In the genomic region with DNA sequence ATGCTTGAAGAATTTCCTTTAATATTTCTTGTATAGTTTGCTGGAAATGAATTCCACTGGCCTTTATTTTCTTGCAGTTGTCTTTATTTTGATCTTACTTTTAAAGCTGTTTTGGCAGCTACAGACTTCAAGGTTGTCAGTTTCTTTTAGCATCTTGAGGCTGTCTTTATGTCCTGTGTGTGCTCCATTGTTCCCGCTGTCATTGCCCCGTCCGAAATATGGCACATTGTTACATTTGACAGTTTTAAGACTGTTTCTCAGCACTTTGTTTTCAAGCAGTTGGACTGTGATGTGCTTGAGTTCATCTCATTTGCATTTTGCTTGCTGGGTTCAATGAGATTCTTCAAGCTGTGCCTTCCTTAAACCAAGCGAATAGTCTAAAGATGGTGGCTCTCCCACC, we compare ENCODE assay signal across 32 mouse cellular contexts. TPM values are rescaled to one million over a fixed set of nuclear protein-coding genes. Genes with fewer than 3 reads are reported as not detected.
DNase-seq lines count a peak whose midpoint lies in the region; ATAC-seq lines count a peak whose summit lies in the region.
"Had no signal": no experiment of that assay in that cellular context is flagged by ENCODE, and none has a peak within 500 bp of the region (broad histone marks: within the 10 kb centered on the region; RNA-seq: fewer than 3 reads in every experiment).

No protein-coding gene starts in this region.

- H3K4me2 ChIP-seq in midbrain, embryonic 15.5 days: no peak overlapping the region
- H3K4me2 ChIP-seq: embryonic facial prominence, embryonic 13.5 days; forebrain, embryonic 12.5 days; forebrain, embryonic 15.5 days; heart, embryonic 12.5 days; heart, embryonic 15.5 days; hindbrain, embryonic 14.5 days had no signal

- peak; percentile 15 for DNase-seq in embryo, embryonic 10.5 days (ENCODE audit: low spot score)
- no peak for DNase-seq in embryo, embryonic 11 days
- DNase-seq in midbrain, embryonic 10.5 days (ENCODE audit: low spot score): peak; percentile 22
- DNase-seq in R1 (ENCODE audit: low read depth, low spot score): peak; percentile 3
- peak; percentile 12 for DNase-seq in mesoderm, embryonic 11.5 days (ENCODE audit: low read depth, low spot score)
- no peak for DNase-seq in layer of hippocampus, adult 9-11 months
- no peak for DNase-seq in lung, postnatal 4 days
- DNase-seq: adrenal gland, adult 8-10 months; adrenal gland, postnatal 25 days; B cell, adult 2 months; cerebellum, adult 18-20 months; cerebellum, adult 9-11 months; cerebellum, postnatal 25 days; gastrocnemius, postnatal 25 days; heart, adult 2 months; heart, postnatal 10 days; heart, postnatal 4 days had no signal

- H3K36me3 ChIP-seq in midbrain, embryonic 10.5 days: no peaks in the 10 kb centered on the region
- H3K36me3 ChIP-seq in midbrain, embryonic 15.5 days (replicated peaks): no peaks in the 10 kb centered on the region
- H3K36me3 ChIP-seq: embryonic facial prominence, embryonic 10.5 days; embryonic facial prominence, embryonic 13.5 days; forebrain, embryonic 12.5 days; forebrain, embryonic 15.5 days; G1E; heart, embryonic 12.5 days; heart, embryonic 15.5 days had no signal

- WGBS in midbrain, embryonic 10.5 days: 63% methylated on average over 4 of the region's 4 CpGs
- 45% methylated on average over 4 of the region's 4 CpGs for WGBS in midbrain, embryonic 15.5 days

- H3K4me1 ChIP-seq in midbrain, embryonic 10.5 days: peaks cover 11% of the 10 kb centered on the region
- no peaks in the 10 kb centered on the region for H3K4me1 ChIP-seq in midbrain, embryonic 15.5 days
- H3K4me1 ChIP-seq: embryonic facial prominence, embryonic 10.5 days; embryonic facial prominence, embryonic 13.5 days; forebrain, embryonic 12.5 days; forebrain, embryonic 15.5 days; heart, embryonic 12.5 days; heart, embryonic 15.5 days had no signal

- H3K4me3 ChIP-seq in midbrain, embryonic 10.5 days: no peak overlapping the region
- no peak overlapping the region for H3K4me3 ChIP-seq in midbrain, embryonic 15.5 days
- H3K4me3 ChIP-seq: embryonic facial prominence, embryonic 10.5 days; embryonic facial prominence, embryonic 13.5 days; erythroblast, embryonic 14.5 days; forebrain, embryonic 12.5 days; forebrain, embryonic 15.5 days; heart, adult 2 months; heart, embryonic 12.5 days; heart, embryonic 15.5 days had no signal

- peak overlapping the region; percentile 63; the same call in 1 of the 2 replicates for H3K27ac ChIP-seq in midbrain, embryonic 10.5 days (replicated peaks)
- H3K27ac ChIP-seq in midbrain, embryonic 15.5 days: no peak overlapping the region
- H3K27ac ChIP-seq: embryonic facial prominence, embryonic 10.5 days; embryonic facial prominence, embryonic 13.5 days; forebrain, embryonic 12.5 days; forebrain, embryonic 15.5 days; heart, adult 2 months; heart, embryonic 15.5 days; hindbrain, embryonic 14.5 days; hindbrain, postnatal 0 days had no signal

- no peaks in the 10 kb centered on the region for H3K9me3 ChIP-seq in midbrain, embryonic 10.5 days (replicated peaks)
- no peaks in the 10 kb centered on the region for H3K9me3 ChIP-seq in midbrain, embryonic 15.5 days
- H3K9me3 ChIP-seq: embryonic facial prominence, embryonic 10.5 days; embryonic facial prominence, embryonic 13.5 days; forebrain, embryonic 12.5 days; forebrain, embryonic 15.5 days; heart, embryonic 15.5 days had no signal

- H3K9ac ChIP-seq in midbrain, embryonic 15.5 days: no peak overlapping the region
- H3K9ac ChIP-seq: embryonic facial prominence, embryonic 13.5 days; forebrain, embryonic 12.5 days; forebrain, embryonic 15.5 days; heart, embryonic 12.5 days; heart, embryonic 15.5 days; hindbrain, embryonic 14.5 days had no signal

- ATAC-seq in midbrain, embryonic 15.5 days (replicated peaks): no peak
- ATAC-seq: forebrain, embryonic 15.5 days; hindbrain, postnatal 0 days; inflammation-experienced regulatory T-cells, adult 6 months; intestine, embryonic 16.5 days; Patski had no signal

- no peaks in the 10 kb centered on the region for H3K27me3 ChIP-seq in midbrain, embryonic 10.5 days (ENCODE audit: low read depth, poor library complexity, severe bottlenecking)
- no peaks in the 10 kb centered on the region for H3K27me3 ChIP-seq in midbrain, embryonic 15.5 days (replicated peaks)
- H3K27me3 ChIP-seq: embryonic facial prominence, embryonic 13.5 days; forebrain, embryonic 12.5 days; forebrain, embryonic 15.5 days; heart, embryonic 12.5 days; heart, embryonic 15.5 days had no signal

RNA-seq across cellular contexts. Expression of a gene that starts 17.0 kb away (rescaled TPM):
- polyA plus RNA-seq in midbrain, embryonic 10.5 days (2016; fragmentation: Nextera tagmentation; extraction: Ambion mirVana): 2.7 and 4.3 TPM in 2 replicates
- 9.7 and 10.5 TPM in 2 replicates for polyA plus RNA-seq in midbrain, embryonic 15.5 days (2015; fragmentation: Nextera tagmentation; extraction: Ambion mirVana)
- polyA plus RNA-seq: erythroblast, embryonic 14.5 days; G1E; gonadal fat pad, adult 2 months; heart, adult 2 months; inflammation-experienced regulatory T-cells, adult 6 months; Patski had no signal

Comparison
In these comparisons a context has a peak if more than half of its experiments do, and no peak if none do; other contexts are left out.
1. DNase-seq: peak in embryo, embryonic 10.5 days (single experiment), midbrain, embryonic 10.5 days (single experiment), R1 (single experiment) and mesoderm, embryonic 11.5 days (single experiment); none in embryo, embryonic 11 days (single experiment), layer of hippocampus, adult 9-11 months (single experiment) and lung, postnatal 4 days (0 of 2).